Mouse (Mus musculus): ENCODE data around the gene Zfp280b.

DNA sequence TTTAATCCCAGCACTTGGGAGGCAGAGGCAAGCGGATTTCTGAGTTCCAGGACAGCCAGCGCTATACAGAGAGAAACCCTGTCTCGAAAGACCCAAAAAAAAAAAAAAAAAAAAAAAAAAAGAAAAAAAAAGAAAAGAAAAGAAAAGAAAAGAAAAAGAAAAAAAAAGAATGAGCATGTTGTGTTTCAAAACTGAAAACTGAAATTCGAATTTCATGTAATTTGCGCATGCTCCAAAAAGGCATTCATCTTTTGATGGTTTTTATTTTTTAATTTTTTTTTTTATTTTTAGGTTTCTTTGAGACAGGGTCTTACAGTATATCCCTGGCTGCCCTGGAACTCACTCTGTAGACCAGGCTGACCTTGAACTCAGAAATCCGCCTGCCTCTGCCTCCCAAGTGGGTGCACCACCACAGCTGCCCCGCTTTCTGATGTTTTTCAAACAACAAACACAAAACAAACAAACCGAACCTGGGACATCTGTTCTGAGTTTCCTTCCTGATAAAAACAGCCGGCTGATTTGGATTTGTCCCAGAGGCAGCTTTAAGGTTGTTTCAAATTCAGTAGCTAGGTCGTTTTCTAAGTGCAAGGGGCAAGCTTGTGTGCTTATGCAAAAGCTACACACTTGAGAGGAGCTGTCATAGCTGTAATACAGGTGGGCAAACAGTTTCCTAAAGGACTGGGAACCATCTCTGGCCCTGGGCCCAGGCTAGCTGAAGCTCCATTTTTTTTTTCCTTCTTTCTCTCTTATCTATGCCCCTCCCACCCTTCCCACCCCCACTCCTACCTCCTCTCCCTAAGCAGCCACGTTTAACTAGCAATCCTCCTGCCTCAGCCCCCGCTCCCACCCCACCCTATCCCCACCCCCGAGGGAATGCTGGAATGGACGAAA, 694 bp upstream of the Zfp280b start:
- TF ChIP-seq ZC3H11A (IDR thresholded peaks at IDR 0.05; ENCODE audit: borderline replicate concordance, low read depth, low read length) (no peak), MAFK (IDR thresholded peaks at IDR 0.05; ENCODE audit: insufficient read depth, low read depth, low read length) (no peak), HCFC1 (IDR thresholded peaks at IDR 0.05; ENCODE audit: borderline replicate concordance, insufficient read depth, low read length) (no peak)

Data from ES-E14 (cell line).